Mouse (Mus musculus): ENCODE data around the gene Olfr1408. TPM values are rescaled to one million over a fixed set of nuclear protein-coding genes. Genes with fewer than 3 reads are reported as not detected.

Gene Olfr1408
- polyA plus RNA-seq (2012; ENCODE audit: insufficient read depth, insufficient read length, low replicate concordance, missing spikeins), result not detected in 2 replicates

DNA sequence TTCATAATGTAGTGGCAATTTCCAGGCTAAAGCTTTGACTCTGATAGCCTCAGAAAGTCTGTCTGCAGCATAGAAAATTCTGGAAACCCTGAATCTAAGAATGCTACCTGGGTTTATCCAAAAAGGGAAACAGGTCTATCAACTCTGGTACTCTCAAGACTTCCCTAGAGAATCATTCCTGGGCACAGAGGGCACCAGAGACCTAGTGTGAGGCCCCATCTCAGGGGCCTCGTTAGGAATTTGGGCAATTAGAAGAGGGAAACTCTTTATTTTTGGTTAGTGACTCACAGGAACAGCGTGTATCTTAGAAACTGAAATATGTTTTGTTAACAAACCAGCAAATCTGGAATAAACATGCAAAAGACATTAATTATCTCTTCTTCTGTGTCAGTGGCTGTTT is at the start of gene Olfr1408:
Gene Olfr1408, minus strand, starts transcription at position 101 of the 400 bp plus-strand sequence.
- Histone ChIP-seq H3K4me3 (ENCODE audit: insufficient read depth, low read depth, low read length) (no peak within 1 kb of the TSS), H3K27ac (ENCODE audit: insufficient read depth, low read depth, low read length) (no peak within 1 kb of the TSS), H3K4me1 (ENCODE audit: control insufficient read depth, insufficient read depth, low read length) (no peaks in the 10 kb centered on the region)
- WGBS, result 29% methylated on average over 2 of the region's 2 CpGs
- TF ChIP-seq POLR2A (IDR thresholded peaks at IDR 0.05; ENCODE audit: insufficient read depth, low read depth, low read length) (no peak), CTCF (IDR thresholded peaks at IDR 0.05; ENCODE audit: insufficient read depth, low read depth, low read length) (no peak)

DNA sequence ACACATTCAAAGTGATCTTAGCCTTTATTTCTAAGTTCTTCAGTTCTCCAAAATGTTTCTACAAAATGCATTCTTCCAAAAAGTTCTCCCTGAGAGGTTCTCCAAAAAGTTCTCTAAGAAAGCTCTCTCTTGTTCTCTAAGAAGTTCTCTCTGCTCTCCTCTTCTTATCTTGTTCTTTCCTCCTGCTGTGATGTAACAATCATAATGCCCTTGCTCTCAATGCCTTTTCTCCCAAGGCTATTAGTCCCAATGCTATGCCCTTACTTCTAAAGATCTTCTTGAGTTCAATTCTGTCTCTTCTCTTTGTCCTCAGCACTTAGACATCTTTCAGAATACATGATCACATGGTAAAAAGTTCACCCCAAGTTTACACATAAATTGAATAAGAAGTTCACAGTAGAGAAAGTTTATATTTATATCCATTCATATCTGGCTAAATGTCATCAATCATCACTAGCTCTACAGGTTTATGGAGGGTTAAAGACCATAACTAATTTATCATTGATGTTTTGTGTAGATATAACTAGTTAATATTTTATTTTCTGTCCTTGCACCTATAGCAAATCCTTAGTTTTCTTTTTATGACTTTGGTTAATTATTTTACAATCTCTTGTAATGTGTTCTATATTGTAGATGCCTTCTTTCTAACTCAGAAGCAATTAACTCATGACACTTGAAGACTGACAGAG is 37.1 kb upstream of the Olfr1408 start:
- TF ChIP-seq CTCF (IDR thresholded peaks at IDR 0.05; ENCODE audit: insufficient read depth, low read depth, low read length) (no peak), POLR2A (IDR thresholded peaks at IDR 0.05; ENCODE audit: insufficient read depth, low read depth, low read length) (no peak)
- Histone ChIP-seq H3K27ac (ENCODE audit: insufficient read depth, low read depth, low read length) (no peak overlapping the region), H3K4me3 (ENCODE audit: insufficient read depth, low read depth, low read length) (no peak overlapping the region), H3K4me1 (ENCODE audit: control insufficient read depth, insufficient read depth, low read length) (no peaks in the 10 kb centered on the region)

Other genes with a start within 250 kb of the Olfr1408 start
- not detected in 2 replicates for gene Apcs, start 242.3 kb downstream of the Olfr1408 start, polyA plus RNA-seq (2012; ENCODE audit: insufficient read depth, insufficient read length, low replicate concordance, missing spikeins)
- gene Olfr16, start 187.0 kb downstream of the Olfr1408 start, polyA plus RNA-seq (2012; ENCODE audit: insufficient read depth, insufficient read length, low replicate concordance, missing spikeins), result not detected in 2 replicates
- not detected in 2 replicates for gene Olfr1406, start 53.3 kb upstream of the Olfr1408 start, polyA plus RNA-seq (2012; ENCODE audit: insufficient read depth, insufficient read length, low replicate concordance, missing spikeins)
- not detected in 2 replicates for gene Olfr218, start 60.4 kb upstream of the Olfr1408 start, polyA plus RNA-seq (2012; ENCODE audit: insufficient read depth, insufficient read length, low replicate concordance, missing spikeins)
- gene Olfr1404, start 75.0 kb upstream of the Olfr1408 start, polyA plus RNA-seq (2012; ENCODE audit: insufficient read depth, insufficient read length, low replicate concordance, missing spikeins), result not detected in 2 replicates
- not detected in 2 replicates for gene Fcer1a, start 89.8 kb upstream of the Olfr1408 start, polyA plus RNA-seq (2012; ENCODE audit: insufficient read depth, insufficient read length, low replicate concordance, missing spikeins)
- not detected in 2 replicates for gene Olfr418, start 128.6 kb upstream of the Olfr1408 start, polyA plus RNA-seq (2012; ENCODE audit: insufficient read depth, insufficient read length, low replicate concordance, missing spikeins)
- not detected in 2 replicates for gene Mptx2, start 140.4 kb upstream of the Olfr1408 start, polyA plus RNA-seq (2012; ENCODE audit: insufficient read depth, insufficient read length, low replicate concordance, missing spikeins)
- gene Ackr1, start 196.4 kb upstream of the Olfr1408 start, polyA plus RNA-seq (2012; ENCODE audit: insufficient read depth, insufficient read length, low replicate concordance, missing spikeins), result not detected in 2 replicates
- not detected in 2 replicates for gene Aim2, start 213.5 kb upstream of the Olfr1408 start, polyA plus RNA-seq (2012; ENCODE audit: insufficient read depth, insufficient read length, low replicate concordance, missing spikeins)
- gene Cadm3, start 230.3 kb upstream of the Olfr1408 start, polyA plus RNA-seq (2012; ENCODE audit: insufficient read depth, insufficient read length, low replicate concordance, missing spikeins), result 88.8 TPM in 1 of 2 replicates, not detected in the other

Measured in olfactory bulb, adult 2 months (tissue).